Mouse (Mus musculus) forebrain, embryonic 15.5 days (tissue): ENCODE measurements around the gene Kctd10. TPM values are rescaled to one million over a fixed set of nuclear protein-coding genes. Genes with fewer than 3 reads are reported as not detected.
A peak's percentile ranks its signal among the peaks of the same experiment; 100 is the strongest.

Source experiments
- ATAC-seq: fragments of 200-750 bp; cut with Nextera tagmentation; replicated peaks from 2 replicates; pipeline ENCODE4 v1.8.0; 2017; ENCODE audit warnings: mild to moderate bottlenecking, moderate TSS enrichment, moderate library complexity
- H3K27ac ChIP-seq: fragments of 300-500 bp; sonication (generic); replicated peaks from 2 replicates; pipeline ENCODE4 v1.5.1; 2015; ENCODE audit warnings: mild to moderate bottlenecking, inconsistent platforms
- H3K27me3 ChIP-seq: fragments of 300-500 bp; sonication (generic); 2 replicates; pipeline ENCODE4 v1.6.1; 2015; ENCODE audit warnings: inconsistent platforms
- H3K36me3 ChIP-seq: fragments of 300-500 bp; sonication (generic); 2 replicates; pipeline ENCODE4 v1.6.1; 2015; ENCODE audit warnings: mild to moderate bottlenecking, inconsistent platforms
- H3K4me1 ChIP-seq: fragments of 300-500 bp; sonication (generic); 2 replicates; pipeline ENCODE4 v1.6.1; 2015; ENCODE audit warnings: inconsistent platforms
- H3K4me2 ChIP-seq: fragments of 300-500 bp; sonication (generic); replicated peaks from 2 replicates; pipeline ENCODE4 v1.6.1; 2015; ENCODE audit warnings: mild to moderate bottlenecking, inconsistent platforms
- H3K4me3 ChIP-seq: fragments of 300-500 bp; sonication (generic); 2 replicates; pipeline ENCODE4 v1.5.1; 2015; ENCODE audit warnings: mild to moderate bottlenecking, inconsistent platforms
- H3K9ac ChIP-seq: fragments of 300-500 bp; sonication (generic); replicated peaks from 2 replicates; pipeline ENCODE4 v1.6.1; 2015; ENCODE audit warnings: mild to moderate bottlenecking, inconsistent platforms
- H3K9me3 ChIP-seq: fragments of 300-500 bp; sonication (generic); 2 replicates; pipeline ENCODE4 v1.6.1; 2016; ENCODE audit warnings: inconsistent platforms
- WGBS: fragments of 180-500 bp; shearing (Covaris S2); methylation state at CpG from one replicate; pipeline ENCODE4 v1.1.7; 2015; ENCODE audit warnings: mixed read lengths; 5-methylcytosine and 5-hydroxymethylcytosine counted together
- polyA plus RNA-seq: library from polyadenylated mRNA; unstranded; fragments of >200 nt; fragmentation: Nextera tagmentation; extraction: Ambion mirVana; gene quantifications from 2 replicates; pipeline ENCODE4 v1.2.1, GENCODE M21; 2015

Kctd10 gene
- polyA plus RNA-seq, 1 experiment from 2014 or later = 89.3 TPM

GRCm38 (mm10) chr5:114378177-114378920 is 2.0 kb downstream of the Kctd10 start:
- Histone ChIP-seq H3K4me2 (peak overlapping the region; percentile 89), H3K27me3 (no peaks in the 10 kb centered on the region), H3K27ac (0 out of 2 replicates have a peak overlapping the region, but pooled peaks have one; percentile 11), H3K9me3 (no peaks in the 10 kb centered on the region), H3K9ac (0 out of 2 replicates have a peak overlapping the region, but pooled peaks have one; percentile 84), H3K4me1 (peaks cover 45% of the 10 kb centered on the region), H3K36me3 (peaks cover 13% of the 10 kb centered on the region), H3K4me3 (peak overlapping the region; percentile 64)
- ATAC-seq = no peak
- 74% methylated on average over 10 of the region's 10 CpGs for WGBS

- Histone ChIP-seq H3K4me3 (no peak overlapping the region), H3K27ac (no peak overlapping the region), H3K9me3 (no peaks in the 10 kb centered on the region), H3K27me3 (no peaks in the 10 kb centered on the region), H3K36me3 (peaks cover 42% of the 10 kb centered on the region), H3K4me2 (no peak overlapping the region), H3K9ac (no peak overlapping the region), H3K4me1 (peaks cover 37% of the 10 kb centered on the region)
- ATAC-seq = no peak
- WGBS = 91% methylated on average over 23 of the region's 23 CpGs
Measured at GRCm38 (mm10) chr5:114374409-114375213, 5.7 kb downstream of the Kctd10 start.

GRCm38 (mm10) chr5:114373581-114373980 is 6.7 kb downstream of the Kctd10 start:
- no peaks in the 10 kb centered on the region for H3K9me3 ChIP-seq
- peaks cover 26% of the 10 kb centered on the region for H3K4me1 ChIP-seq
- H3K4me3 ChIP-seq = no peak overlapping the region
- peaks cover 51% of the 10 kb centered on the region for H3K36me3 ChIP-seq
- H3K9ac ChIP-seq = no peak overlapping the region
- no peaks in the 10 kb centered on the region for H3K27me3 ChIP-seq
- no peak overlapping the region for H3K4me2 ChIP-seq
- 90% methylated on average over 9 of the region's 9 CpGs for WGBS
- H3K27ac ChIP-seq = no peak overlapping the region
- no peak for ATAC-seq

GRCm38 (mm10) chr5:114373174-114373573 is 7.1 kb downstream of the Kctd10 start:
- Histone ChIP-seq H3K4me1 (peaks cover 22% of the 10 kb centered on the region), H3K9me3 (no peaks in the 10 kb centered on the region), H3K27ac (no peak overlapping the region), H3K9ac (no peak overlapping the region), H3K27me3 (no peaks in the 10 kb centered on the region), H3K36me3 (peaks cover 54% of the 10 kb centered on the region), H3K4me2 (no peak overlapping the region), H3K4me3 (no peak overlapping the region)
- WGBS = 61% methylated on average over 11 of the region's 11 CpGs
- no peak for ATAC-seq

GRCm38 (mm10) chr5:114372565-114372964 is 7.7 kb downstream of the Kctd10 start:
- Histone ChIP-seq H3K9ac (no peak overlapping the region), H3K4me2 (no peak overlapping the region), H3K27ac (no peak overlapping the region), H3K4me1 (peaks cover 17% of the 10 kb centered on the region), H3K36me3 (peaks cover 60% of the 10 kb centered on the region), H3K9me3 (no peaks in the 10 kb centered on the region), H3K27me3 (no peaks in the 10 kb centered on the region), H3K4me3 (no peak overlapping the region)
- WGBS = 39% methylated on average over 11 of the region's 11 CpGs
- ATAC-seq = no peak

GRCm38 (mm10) chr5:114371731-114372473 is 8.4 kb downstream of the Kctd10 start:
- Histone ChIP-seq H3K27me3 (no peaks in the 10 kb centered on the region), H3K4me1 (peaks cover 10% of the 10 kb centered on the region; the same call in 1 of the 2 replicates), H3K9me3 (no peaks in the 10 kb centered on the region), H3K4me2 (no peak overlapping the region), H3K4me3 (no peak overlapping the region), H3K9ac (no peak overlapping the region), H3K27ac (no peak overlapping the region), H3K36me3 (peaks cover 67% of the 10 kb centered on the region)
- 83% methylated on average over 25 of the region's 25 CpGs for WGBS
- no peak for ATAC-seq

- 0 out of 2 replicates have a peak, but pooled peaks cover 10% of the 10 kb centered on the region for H3K4me1 ChIP-seq
- H3K9me3 ChIP-seq = no peaks in the 10 kb centered on the region
- no peak overlapping the region for H3K4me2 ChIP-seq
- no peaks in the 10 kb centered on the region for H3K27me3 ChIP-seq
- no peak for ATAC-seq
- H3K4me3 ChIP-seq = no peak overlapping the region
- H3K36me3 ChIP-seq = peaks cover 73% of the 10 kb centered on the region
- H3K27ac ChIP-seq = no peak overlapping the region
- H3K9ac ChIP-seq = no peak overlapping the region
- 75% methylated on average over 3 of the region's 3 CpGs for WGBS
Measured at GRCm38 (mm10) chr5:114371331-114371730, 9.0 kb downstream of the Kctd10 start.

- no peak for ATAC-seq
- no peak overlapping the region for H3K4me3 ChIP-seq
- H3K4me2 ChIP-seq = no peak overlapping the region
- no peak overlapping the region for H3K9ac ChIP-seq
- H3K27ac ChIP-seq = peak overlapping the region; percentile 43; the same call in 1 of the 2 replicates
- 79% methylated on average over 9 of the region's 9 CpGs for WGBS
- 0 out of 2 replicates have a peak, but pooled peaks cover 10% of the 10 kb centered on the region for H3K4me1 ChIP-seq
- no peaks in the 10 kb centered on the region for H3K9me3 ChIP-seq
- H3K27me3 ChIP-seq = no peaks in the 10 kb centered on the region
- peaks cover 79% of the 10 kb centered on the region for H3K36me3 ChIP-seq
Measured at GRCm38 (mm10) chr5:114370371-114370776, 9.9 kb downstream of the Kctd10 start.

- Histone ChIP-seq H3K27ac (no peak overlapping the region; the same call in 1 of the 2 replicates), H3K9ac (no peak overlapping the region), H3K4me1 (0 out of 2 replicates have a peak, but pooled peaks cover 10% of the 10 kb centered on the region), H3K9me3 (no peaks in the 10 kb centered on the region), H3K27me3 (no peaks in the 10 kb centered on the region), H3K36me3 (peaks cover 83% of the 10 kb centered on the region), H3K4me3 (no peak overlapping the region), H3K4me2 (no peak overlapping the region)
- ATAC-seq = no peak
- 88% methylated on average over 9 of the region's 9 CpGs for WGBS
Measured at GRCm38 (mm10) chr5:114369921-114370320, 10.4 kb downstream of the Kctd10 start.

- Histone ChIP-seq H3K4me3 (no peak overlapping the region), H3K4me1 (0 out of 2 replicates have a peak, but pooled peaks cover 10% of the 10 kb centered on the region), H3K4me2 (no peak overlapping the region), H3K27me3 (no peaks in the 10 kb centered on the region), H3K36me3 (peaks cover 88% of the 10 kb centered on the region), H3K9ac (no peak overlapping the region), H3K27ac (no peak overlapping the region), H3K9me3 (no peaks in the 10 kb centered on the region)
- ATAC-seq = no peak
- 85% methylated on average over 16 of the region's 16 CpGs for WGBS
Measured at GRCm38 (mm10) chr5:114368803-114369496, 11.4 kb downstream of the Kctd10 start.

- 94% methylated on average over 14 of the region's 14 CpGs for WGBS
- Histone ChIP-seq H3K36me3 (peaks cover 88% of the 10 kb centered on the region), H3K27ac (no peak overlapping the region), H3K9ac (no peak overlapping the region), H3K27me3 (no peaks in the 10 kb centered on the region), H3K9me3 (no peaks in the 10 kb centered on the region), H3K4me2 (no peak overlapping the region), H3K4me1 (0 out of 2 replicates have a peak, but pooled peaks cover 6% of the 10 kb centered on the region), H3K4me3 (no peak overlapping the region)
- ATAC-seq = no peak
Measured at GRCm38 (mm10) chr5:114368121-114368520, 12.2 kb downstream of the Kctd10 start.
